Mouse (Mus musculus) adrenal gland, adult 18-20 months (tissue): ENCODE measurements around the gene Steap1. TPM values are rescaled to one million over a fixed set of nuclear protein-coding genes. Genes with fewer than 3 reads are reported as not detected.

ENCODE experiments used
- DNase-seq, 2 experiments: peaks; one replicate each; pipeline ENCODE4 v3.0.0; 2021 to 2022; ENCODE audit warnings: low spot score in 2 of 2
- total RNA-seq, 2 experiments: library from RNA; stranded (reverse); gene quantifications; 1 replicate in 1 of 2; 2 replicates in 1 of 2; pipeline ENCODE4 v1.2.3; 2021

The Steap1 gene
- total RNA-seq, 2 experiments from 2014 or later, result 22.9 to 29.9 TPM

DNA sequence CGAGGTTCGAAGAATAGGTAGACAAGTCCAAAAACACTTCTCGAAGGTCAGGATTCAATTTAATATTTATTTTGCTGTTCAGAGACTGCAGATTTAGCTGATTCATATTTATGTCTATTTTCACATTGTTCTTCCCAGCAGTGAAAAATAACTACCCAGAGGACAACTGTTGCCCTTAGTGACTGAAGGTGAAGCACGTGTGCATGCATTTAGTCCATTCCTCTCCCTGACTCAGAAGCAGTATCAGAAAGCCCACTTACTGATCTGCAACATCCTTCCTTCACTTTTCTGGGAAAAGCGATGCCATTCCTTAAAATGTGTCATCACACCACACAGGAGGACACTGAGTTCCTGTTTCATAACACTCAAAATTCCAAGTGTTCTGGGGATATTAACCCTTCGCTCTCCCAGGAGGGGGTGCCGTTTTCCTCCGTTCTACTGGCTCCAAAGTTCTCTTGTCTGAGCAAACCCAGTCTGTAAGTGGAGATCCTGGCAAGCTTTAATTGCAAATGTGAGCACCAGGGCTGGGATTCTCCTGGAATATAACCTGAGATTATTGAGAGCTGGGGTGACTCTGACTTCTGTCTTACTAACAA is 60.1 kb downstream of the Steap1 start:
- DNase-seq, result no peak

- no peak for DNase-seq
These were observed 60.9 kb downstream of the Steap1 start for GRCm38 (mm10) chr5:5688228-5688627.

- no peak for DNase-seq
These were observed 62.2 kb downstream of the Steap1 start for GRCm38 (mm10) chr5:5686973-5687372.

Other genes with a start within 250 kb of the Steap1 start
- gene Cldn12, start 234.4 kb downstream of the Steap1 start, total RNA-seq, result 10 to 100 TPM; 17.5 to 18.0 TPM
- 10 to 100 TPM; 10.2 to 10.3 TPM for gene Gtpbp10, start 189.8 kb downstream of the Steap1 start, total RNA-seq
- gene Gm8773, start 175.5 kb downstream of the Steap1 start, total RNA-seq, result not detected
- gene Cfap69, start 85.1 kb downstream of the Steap1 start, total RNA-seq, result 1 to 10 TPM; 6.4 to 8.3 TPM
- gene Steap2, start 54.7 kb downstream of the Steap1 start, total RNA-seq, result 10 to 100 TPM; 32.8 to 37.6 TPM